ENCODE assay signal across 14 mouse cellular contexts in genomic region chr2:74724244-74725015, GRCm38 (mm10). TPM values are rescaled to one million over a fixed set of nuclear protein-coding genes. Genes with fewer than 3 reads are reported as not detected.
A peak's percentile ranks its signal among the peaks of the same experiment; 100 is the strongest.
DNase-seq lines count a peak whose midpoint lies in the region; ATAC-seq and TF ChIP-seq lines count a peak whose summit lies in the region.
"Had no signal": no experiment of that assay in that cellular context is flagged by ENCODE, and none has a peak within 500 bp of the region (broad histone marks: within the 10 kb centered on the region; RNA-seq: fewer than 3 reads in every experiment).

No protein-coding gene starts in this region.

- H3K4me2 ChIP-seq in intestine, embryonic 15.5 days (replicated peaks) = 0 out of 2 replicates have a peak overlapping the region, but pooled peaks have one; percentile 23
- H3K4me2 ChIP-seq in limb, embryonic 11.5 days (ENCODE audit: low read depth, severe bottlenecking) = no peak overlapping the region
- H3K4me2 ChIP-seq: limb, embryonic 12.5 days; midbrain, embryonic 12.5 days had no signal

- H3K36me3 ChIP-seq in kidney, adult 2 months (ENCODE audit: control insufficient read depth, insufficient read depth, low read length) = no peaks in the 10 kb centered on the region
- no peaks in the 10 kb centered on the region for H3K36me3 ChIP-seq in intestine, embryonic 15.5 days
- H3K36me3 ChIP-seq in limb, embryonic 11.5 days (ENCODE audit: control insufficient read depth, insufficient read depth, low read length) = no peaks in the 10 kb centered on the region
- H3K36me3 ChIP-seq: limb, embryonic 12.5 days; midbrain, embryonic 12.5 days had no signal

- H3K4me1 ChIP-seq in kidney, adult 2 months (ENCODE audit: control insufficient read depth, insufficient read depth, low read length) = peaks cover 26% of the 10 kb centered on the region; the same call in 1 of the 2 replicates
- H3K4me1 ChIP-seq in intestine, embryonic 15.5 days (replicated peaks) = peaks cover 22% of the 10 kb centered on the region
- peaks cover 70% of the 10 kb centered on the region for H3K4me1 ChIP-seq in limb, embryonic 11.5 days (ENCODE audit: control insufficient read depth, insufficient read depth, low read length)
- H3K4me1 ChIP-seq in cerebellum, adult 2 months (ENCODE audit: control insufficient read depth, insufficient read depth, low read length) = no peaks in the 10 kb centered on the region; the same call in 1 of the 2 replicates

- no peak overlapping the region for H3K27ac ChIP-seq in kidney, adult 2 months (ENCODE audit: insufficient read depth, low read depth, low read length)
- H3K27ac ChIP-seq in intestine, embryonic 15.5 days = no peak overlapping the region
- H3K27ac ChIP-seq in limb, embryonic 11.5 days (replicated peaks; ENCODE audit: low read depth, low read length) = no peak overlapping the region
- no peak overlapping the region for H3K27ac ChIP-seq in cerebellum, adult 2 months (ENCODE audit: insufficient read depth, low read length)
- H3K27ac ChIP-seq: limb, embryonic 12.5 days; midbrain, embryonic 12.5 days had no signal

- no peak for TF ChIP-seq CTCF in kidney, adult 2 months (conservative IDR thresholded peaks at IDR 0.05; ENCODE audit: insufficient read depth, insufficient read length, low read depth, low read length)
- TF ChIP-seq CTCF in cerebellum, adult 2 months (IDR thresholded peaks at IDR 0.05; ENCODE audit: borderline replicate concordance, insufficient read depth, low read depth, low read length) = no peak

- H3K4me3 ChIP-seq in kidney, adult 2 months (ENCODE audit: insufficient read depth, low read depth, low read length) = no peak overlapping the region
- H3K4me3 ChIP-seq in intestine, embryonic 15.5 days (replicated peaks) = no peak overlapping the region
- H3K4me3 ChIP-seq in limb, embryonic 11.5 days (ENCODE audit: low read depth, low read length) = no peak overlapping the region
- H3K4me3 ChIP-seq in cerebellum, adult 2 months (replicated peaks; ENCODE audit: insufficient read depth, low read depth, low read length) = no peak overlapping the region
- H3K4me3 ChIP-seq: limb, embryonic 12.5 days; midbrain, embryonic 12.5 days had no signal

- WGBS in kidney, adult 2 months = 49% methylated on average over 7 of the region's 7 CpGs
- 53% methylated on average over 7 of the region's 7 CpGs for WGBS in intestine, embryonic 15.5 days
- 35% methylated on average over 7 of the region's 7 CpGs for WGBS in limb, embryonic 11.5 days
- WGBS in cerebellum, adult 2 months = 11% methylated on average over 7 of the region's 7 CpGs

- H3K27me3 ChIP-seq in kidney, adult 2 months (replicated peaks; ENCODE audit: control insufficient read depth, insufficient read depth, low read length) = no peaks in the 10 kb centered on the region
- H3K27me3 ChIP-seq in intestine, embryonic 15.5 days (replicated peaks) = peaks cover 69% of the 10 kb centered on the region
- H3K27me3 ChIP-seq in limb, embryonic 11.5 days (ENCODE audit: control insufficient read depth, insufficient read depth, low read length) = peaks cover 40% of the 10 kb centered on the region
- peaks cover 9% of the 10 kb centered on the region; the same call in 1 of the 2 replicates for H3K27me3 ChIP-seq in cerebellum, adult 2 months (ENCODE audit: control insufficient read depth, insufficient read depth, low read length)

- ATAC-seq in intestine, embryonic 15.5 days = peak; percentile 43
- no peak for ATAC-seq in limb, embryonic 11.5 days (ENCODE audit: insufficient number of reproducible peaks, low FRiP score, low TSS enrichment, low read depth)
- ATAC-seq: forebrain, embryonic 16.5 days had no signal

- peak; percentile 81 for DNase-seq in kidney, adult 2 months
- DNase-seq in kidney, adult 11 months = no peak
- peak; percentile 53 for DNase-seq in NIH3T3 (ENCODE audit: low read depth)
- peak; percentile 35 for DNase-seq in limb, embryonic 11.5 days (ENCODE audit: low spot score)
- no peak for DNase-seq in testis, postnatal 14 days (ENCODE audit: low spot score)
- no peak for DNase-seq in urinary bladder, postnatal 36 days (ENCODE audit: low spot score in 2 of 2)
- no peak for DNase-seq in cerebellum, adult 2 months
- DNase-seq: heart, postnatal 14 days had no signal

- no peak for TF ChIP-seq POLR2A in kidney, adult 2 months (IDR thresholded peaks at IDR 0.05; ENCODE audit: low read depth, low read length)
- TF ChIP-seq POLR2A in cerebellum, adult 2 months (IDR thresholded peaks at IDR 0.05; ENCODE audit: borderline replicate concordance, insufficient read depth, low read length) = no peak

- H3K9ac ChIP-seq in intestine, embryonic 15.5 days = no peak overlapping the region
- no peak overlapping the region for H3K9ac ChIP-seq in limb, embryonic 11.5 days (ENCODE audit: low read length)
- H3K9ac ChIP-seq: limb, embryonic 12.5 days; midbrain, embryonic 12.5 days had no signal

- H3K9me3 ChIP-seq in intestine, embryonic 15.5 days = no peaks in the 10 kb centered on the region
- no peaks in the 10 kb centered on the region for H3K9me3 ChIP-seq in limb, embryonic 11.5 days (ENCODE audit: control insufficient read depth, low read length)
- H3K9me3 ChIP-seq: limb, embryonic 12.5 days; midbrain, embryonic 12.5 days had no signal

RNA-seq across cellular contexts. Expression of gene Gm28230, which starts 2.1 kb away (rescaled TPM):
- polyA plus RNA-seq in kidney, adult 2 months (2012; rRNA removed) = 5.5 and 7.8 TPM in 2 replicates
- polyA plus RNA-seq in intestine, embryonic 15.5 days (2015; fragmentation: Nextera tagmentation; extraction: Ambion mirVana) = 0.55 and 0.73 TPM in 2 replicates
- polyA plus RNA-seq in limb, embryonic 11.5 days (2014; fragmentation: Nextera tagmentation; extraction: Ambion mirVana) = 0.45 and 0.55 TPM in 2 replicates
- 0.16 and 0.22 TPM in 2 replicates for polyA plus RNA-seq in cerebellum, adult 2 months (2012; rRNA removed)
- polyA plus RNA-seq: embryonic facial prominence, embryonic 14.5 days; forebrain, embryonic 16.5 days; lung, embryonic 16.5 days; midbrain, embryonic 12.5 days had no signal

RNA-seq across cellular contexts. Expression of gene Hoxd4, which starts 12.7 kb away (rescaled TPM):
- polyA plus RNA-seq in kidney, adult 2 months (2012; rRNA removed) = 20.3 and 31.4 TPM in 2 replicates
- polyA plus RNA-seq in intestine, embryonic 15.5 days (2015; fragmentation: Nextera tagmentation; extraction: Ambion mirVana) = 1.2 and 1.6 TPM in 2 replicates
- 0.84 and 1.9 TPM in 2 replicates for polyA plus RNA-seq in limb, embryonic 11.5 days (2014; fragmentation: Nextera tagmentation; extraction: Ambion mirVana)
- 2.6 and 2.8 TPM in 2 replicates for polyA plus RNA-seq in cerebellum, adult 2 months (2012; rRNA removed)
- polyA plus RNA-seq: forebrain, embryonic 16.5 days; lung, embryonic 16.5 days; midbrain, embryonic 12.5 days had no signal

RNA-seq across cellular contexts. Expression of gene Hoxd3, which starts 12.7 kb away (rescaled TPM):
- 10.2 and 10.7 TPM in 2 replicates for polyA plus RNA-seq in kidney, adult 2 months (2012; rRNA removed)
- 18.8 and 19.2 TPM in 2 replicates for polyA plus RNA-seq in intestine, embryonic 15.5 days (2015; fragmentation: Nextera tagmentation; extraction: Ambion mirVana)
- polyA plus RNA-seq in limb, embryonic 11.5 days (2014; fragmentation: Nextera tagmentation; extraction: Ambion mirVana) = 1.2 and 1.4 TPM in 2 replicates
- polyA plus RNA-seq in cerebellum, adult 2 months (2012; rRNA removed) = 5.4 and 5.7 TPM in 2 replicates
- polyA plus RNA-seq: forebrain, embryonic 16.5 days; midbrain, embryonic 12.5 days had no signal

RNA-seq across cellular contexts. Expression of gene Hoxd8, which starts 20.0 kb away (rescaled TPM):
- polyA plus RNA-seq in kidney, adult 2 months (2012; rRNA removed) = 45.8 and 46.2 TPM in 2 replicates
- 4.2 and 5.1 TPM in 2 replicates for polyA plus RNA-seq in intestine, embryonic 15.5 days (2015; fragmentation: Nextera tagmentation; extraction: Ambion mirVana)
- polyA plus RNA-seq in limb, embryonic 11.5 days (2014; fragmentation: Nextera tagmentation; extraction: Ambion mirVana) = 11.6 and 13.1 TPM in 2 replicates
- 0.05 TPM in 1 of 2 replicates, not detected in the other for polyA plus RNA-seq in cerebellum, adult 2 months (2012; rRNA removed)
- polyA plus RNA-seq: forebrain, embryonic 16.5 days had no signal

RNA-seq across cellular contexts. Expression of gene Hoxd9, which starts 26.9 kb away (rescaled TPM):
- 23.9 and 26.0 TPM in 2 replicates for polyA plus RNA-seq in kidney, adult 2 months (2012; rRNA removed)
- 4.4 and 5.9 TPM in 2 replicates for polyA plus RNA-seq in intestine, embryonic 15.5 days (2015; fragmentation: Nextera tagmentation; extraction: Ambion mirVana)
- 17.1 and 24.1 TPM in 2 replicates for polyA plus RNA-seq in limb, embryonic 11.5 days (2014; fragmentation: Nextera tagmentation; extraction: Ambion mirVana)
- polyA plus RNA-seq in cerebellum, adult 2 months (2012; rRNA removed) = not detected in 2 replicates
- polyA plus RNA-seq: forebrain, embryonic 16.5 days; midbrain, embryonic 12.5 days had no signal

Comparison
In these comparisons a context has a peak if more than half of its experiments do, and no peak if none do; other contexts are left out.
1. DNase-seq: peak in kidney, adult 2 months (single experiment), NIH3T3 (single experiment) and limb, embryonic 11.5 days (single experiment); none in kidney, adult 11 months (single experiment), testis, postnatal 14 days (single experiment), urinary bladder, postnatal 36 days (0 of 2) and cerebellum, adult 2 months (0 of 2).